Mouse (Mus musculus): ENCODE measurements around the gene Adgrl1.

- TF ChIP-seq CTCF (IDR thresholded peaks at IDR 0.05; ENCODE audit: borderline replicate concordance, insufficient read depth, low read length) (no peak), POLR2A (IDR thresholded peaks at IDR 0.05; ENCODE audit: low read depth, low read length) (no peak)
Observed at GRCm38 (mm10) chr8:83955958-83956218, 56.0 kb downstream of the Adgrl1 start.
